Mouse (Mus musculus): ENCODE results near the gene 9930021J03Rik.

- no peak for TF ChIP-seq CTCF (conservative IDR thresholded peaks at IDR 0.05; ENCODE audit: low read length)
- TF ChIP-seq POU5F1 (IDR thresholded peaks at IDR 0.05; ENCODE audit: borderline replicate concordance, low read length), result no peak
These were observed 109.5 kb downstream of the 9930021J03Rik start for GRCm38 (mm10) chr19:29696309-29696708.
